Mouse (Mus musculus): ENCODE results near the gene Nectin3. TPM values are rescaled to one million over a fixed set of nuclear protein-coding genes. Genes with fewer than 3 reads are reported as not detected.

Nectin3 gene
- polyA plus RNA-seq, 1 experiment from 2014 or later, result 11.0 TPM

DNA sequence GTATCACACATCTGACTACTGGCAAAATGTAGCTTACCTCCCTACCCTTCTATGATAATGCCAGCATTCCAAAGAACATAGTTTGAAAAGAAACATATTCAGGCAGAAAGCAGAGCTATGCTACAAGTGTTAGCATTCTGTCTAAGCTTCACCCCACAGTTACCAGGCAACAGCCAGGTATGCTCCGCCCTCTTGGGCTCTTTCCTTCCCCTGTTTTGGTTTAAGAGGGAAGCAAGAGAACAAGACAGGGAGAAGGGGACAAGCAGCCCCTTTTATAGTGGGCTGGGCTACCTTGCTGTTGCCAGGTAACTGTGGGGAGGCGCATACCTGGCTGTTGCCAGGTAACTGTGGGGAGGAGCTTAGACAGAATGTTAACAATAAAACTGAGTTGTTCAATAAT, 4.0 kb upstream of the Nectin3 start:
- Histone ChIP-seq H3K9ac (ENCODE audit: low read depth, low read length) (no peak overlapping the region), H3K27me3 (replicated peaks; ENCODE audit: control insufficient read depth, insufficient read depth, low read length) (peaks cover 11% of the 10 kb centered on the region), H3K4me2 (no peak overlapping the region), H3K9me3 (ENCODE audit: control insufficient read depth, low read length) (no peaks in the 10 kb centered on the region), H3K4me3 (ENCODE audit: low read depth, low read length) (no peak overlapping the region), H3K4me1 (replicated peaks; ENCODE audit: control insufficient read depth, insufficient read depth, low read length) (no peaks in the 10 kb centered on the region), H3K27ac (ENCODE audit: low read depth, low read length) (no peak overlapping the region), H3K36me3 (ENCODE audit: control insufficient read depth, insufficient read depth, low read length) (no peaks in the 10 kb centered on the region)
- no peak for ATAC-seq (replicated peaks; ENCODE audit: low FRiP score)
- DNase-seq (ENCODE audit: low spot score), result no peak
- WGBS, result 81% methylated on average over 2 of the region's 2 CpGs

GRCm38 (mm10) chr16:46500759-46501158, 2.4 kb upstream of the Nectin3 start:
- Histone ChIP-seq H3K27me3 (replicated peaks; ENCODE audit: control insufficient read depth, insufficient read depth, low read length) (peaks cover 21% of the 10 kb centered on the region), H3K4me2 (no peak overlapping the region), H3K36me3 (ENCODE audit: control insufficient read depth, insufficient read depth, low read length) (no peaks in the 10 kb centered on the region), H3K9ac (ENCODE audit: low read depth, low read length) (no peak overlapping the region), H3K4me1 (replicated peaks; ENCODE audit: control insufficient read depth, insufficient read depth, low read length) (no peaks in the 10 kb centered on the region), H3K27ac (ENCODE audit: low read depth, low read length) (no peak overlapping the region), H3K9me3 (ENCODE audit: control insufficient read depth, low read length) (no peaks in the 10 kb centered on the region), H3K4me3 (ENCODE audit: low read depth, low read length) (no peak overlapping the region)
- ATAC-seq (replicated peaks; ENCODE audit: low FRiP score) (no peak), DNase-seq (ENCODE audit: low spot score) (no peak)
- 51% methylated on average over 3 of the region's 3 CpGs for WGBS

DNA sequence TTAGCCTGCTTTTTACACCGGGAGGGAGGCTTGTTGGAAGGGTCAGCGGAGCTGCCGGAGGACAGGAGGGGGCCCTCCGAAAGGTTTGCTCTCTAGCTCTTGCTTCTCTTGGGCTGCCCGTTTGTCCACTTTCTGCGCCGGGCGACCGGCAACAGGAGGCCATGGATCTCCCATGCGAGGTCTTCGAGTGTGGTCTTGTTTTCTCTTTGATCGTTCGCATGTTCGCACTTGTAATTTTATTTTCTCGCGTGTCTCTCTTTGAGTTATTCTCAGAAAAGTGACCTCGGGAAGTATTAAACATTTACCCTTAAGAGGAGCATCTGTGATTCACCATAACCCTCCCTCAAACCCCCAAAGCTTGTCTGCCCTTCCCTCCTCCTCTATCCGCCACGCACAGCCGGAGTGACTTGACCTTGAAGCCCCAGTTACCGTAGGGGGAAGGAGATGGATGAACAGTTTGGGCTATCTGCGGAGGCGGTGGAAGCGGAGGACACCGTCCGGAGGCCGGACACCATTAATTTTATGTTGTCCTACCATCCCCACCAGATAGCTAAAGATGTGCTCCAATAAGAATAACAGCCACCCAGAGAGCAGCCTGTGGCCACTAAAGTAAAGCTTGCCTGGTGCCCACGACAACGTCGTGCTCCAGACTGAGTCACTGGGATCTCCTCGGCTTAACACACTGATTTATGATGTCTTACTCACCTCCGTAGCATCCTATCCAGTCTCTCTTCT, 472 bp downstream of the Nectin3 start:
- peak overlapping the region; percentile 48; the same call in 1 of the 2 replicates for H3K9ac ChIP-seq (ENCODE audit: low read depth, low read length)
- no peak overlapping the region for H3K27ac ChIP-seq (ENCODE audit: low read depth, low read length)
- H3K4me3 ChIP-seq (ENCODE audit: low read depth, low read length), result peak overlapping the region; percentile 70
- peaks cover 28% of the 10 kb centered on the region for H3K27me3 ChIP-seq (replicated peaks; ENCODE audit: control insufficient read depth, insufficient read depth, low read length)
- H3K4me1 ChIP-seq (replicated peaks; ENCODE audit: control insufficient read depth, insufficient read depth, low read length), result no peaks in the 10 kb centered on the region
- H3K9me3 ChIP-seq (ENCODE audit: control insufficient read depth, low read length), result no peaks in the 10 kb centered on the region
- no peak for ATAC-seq (replicated peaks; ENCODE audit: low FRiP score)
- peak; percentile 36 for DNase-seq (ENCODE audit: low spot score)
- H3K36me3 ChIP-seq (ENCODE audit: control insufficient read depth, insufficient read depth, low read length), result no peaks in the 10 kb centered on the region
- 1% methylated on average over 29 of the region's 32 CpGs for WGBS
- H3K4me2 ChIP-seq, result peak overlapping the region; percentile 83

DNA sequence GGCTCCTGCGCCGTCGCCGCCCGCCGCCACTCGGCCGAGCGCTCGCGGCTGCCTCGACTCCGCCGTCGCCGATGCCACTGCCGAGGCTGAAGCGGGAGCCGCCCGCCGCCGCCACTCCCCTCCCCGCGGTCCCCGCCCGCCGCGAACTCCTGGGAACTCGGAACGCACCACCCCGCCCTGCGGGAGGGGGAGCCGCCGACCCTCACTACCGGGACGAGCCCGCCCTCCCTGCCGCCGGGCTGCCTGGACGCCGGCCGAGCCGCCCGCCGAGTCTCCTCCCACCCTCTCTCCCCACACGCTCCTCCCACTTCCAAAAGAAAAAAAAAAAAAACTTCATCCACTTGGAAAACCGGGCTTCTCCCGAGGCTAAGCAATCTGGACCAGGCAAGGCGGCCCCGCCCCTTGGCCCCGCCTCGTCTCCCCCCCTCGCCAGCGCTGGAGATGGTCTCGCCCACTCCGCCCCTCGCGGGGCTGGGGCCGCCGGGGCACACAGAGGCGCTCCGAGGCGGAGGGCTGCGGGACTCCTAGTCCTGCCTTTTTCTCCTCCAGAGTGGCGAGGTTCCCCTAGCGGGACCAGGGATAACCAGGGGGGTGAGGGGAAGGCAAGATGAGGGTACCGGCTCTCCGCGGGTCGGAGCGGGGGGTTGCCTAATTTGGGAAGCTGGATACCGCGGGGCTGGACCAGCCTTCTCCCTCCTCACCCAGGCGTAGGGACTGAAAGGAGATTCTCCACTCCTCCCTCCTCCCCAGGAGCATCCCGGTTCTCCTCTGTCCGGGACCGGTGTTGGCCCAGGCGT, 1.2 kb downstream of the Nectin3 start:
- H3K36me3 ChIP-seq (ENCODE audit: control insufficient read depth, insufficient read depth, low read length), result no peaks in the 10 kb centered on the region
- ATAC-seq (replicated peaks; ENCODE audit: low FRiP score) (peak; percentile 88), DNase-seq (ENCODE audit: low spot score) (peak; percentile 91)
- peak overlapping the region; percentile 75 for H3K9ac ChIP-seq (ENCODE audit: low read depth, low read length)
- peak overlapping the region; percentile 70 for H3K4me3 ChIP-seq (ENCODE audit: low read depth, low read length)
- H3K27ac ChIP-seq (ENCODE audit: low read depth, low read length), result peak overlapping the region; percentile 91
- peaks cover 28% of the 10 kb centered on the region for H3K27me3 ChIP-seq (replicated peaks; ENCODE audit: control insufficient read depth, insufficient read depth, low read length)
- no peaks in the 10 kb centered on the region for H3K4me1 ChIP-seq (replicated peaks; ENCODE audit: control insufficient read depth, insufficient read depth, low read length)
- peak overlapping the region; percentile 83 for H3K4me2 ChIP-seq
- no peaks in the 10 kb centered on the region for H3K9me3 ChIP-seq (ENCODE audit: control insufficient read depth, low read length)
- under 1% methylated on average over 52 of the region's 78 CpGs for WGBS

DNA sequence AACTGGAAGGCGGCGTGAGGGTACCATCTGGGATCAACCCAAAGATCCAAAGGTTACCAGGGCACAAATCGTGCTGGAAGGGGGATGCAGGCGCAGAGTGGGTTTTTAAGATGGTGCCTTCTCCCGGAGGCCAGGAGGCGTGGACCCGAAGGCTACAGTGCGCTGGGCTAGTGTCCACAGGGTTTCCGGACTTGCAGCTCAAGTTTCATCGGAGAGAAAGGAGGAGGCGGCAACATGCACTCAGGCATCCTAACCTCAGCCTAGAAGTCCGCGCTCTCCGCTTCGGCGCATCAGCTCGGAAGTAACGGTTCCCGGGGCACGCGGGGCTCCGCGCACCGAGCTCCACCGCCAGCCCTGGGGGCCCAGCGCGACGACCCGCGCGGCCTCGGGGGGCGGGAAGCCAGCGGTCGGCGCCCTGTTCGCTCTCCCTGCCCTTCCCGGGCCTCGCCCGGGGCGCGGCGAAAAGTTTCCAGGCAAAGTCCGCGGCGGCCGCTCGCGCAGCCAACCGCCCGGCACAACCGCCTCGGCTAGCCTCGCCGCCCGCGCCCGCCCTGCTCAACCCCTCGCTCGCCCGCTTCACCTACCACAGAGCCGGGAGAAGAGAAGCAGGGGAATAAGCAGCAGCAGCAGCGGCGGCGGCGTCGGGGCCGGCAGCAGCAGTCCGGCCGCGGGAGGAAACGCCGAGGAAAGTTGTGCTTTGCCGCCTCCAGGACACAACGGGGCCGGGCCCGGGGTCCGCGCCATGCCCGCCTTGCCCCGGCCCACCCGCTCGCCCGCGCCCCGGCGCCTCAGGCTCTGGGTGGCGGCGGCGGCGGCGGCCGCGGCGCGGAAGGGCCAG, 2.1 kb downstream of the Nectin3 start:
- H3K9me3 ChIP-seq (ENCODE audit: control insufficient read depth, low read length), result no peaks in the 10 kb centered on the region
- DNase-seq (ENCODE audit: low spot score) (peak; percentile 66), ATAC-seq (replicated peaks; ENCODE audit: low FRiP score) (peak; percentile 30)
- peak overlapping the region; percentile 70 for H3K4me3 ChIP-seq (ENCODE audit: low read depth, low read length)
- peak overlapping the region; percentile 91 for H3K27ac ChIP-seq (ENCODE audit: low read depth, low read length)
- no peaks in the 10 kb centered on the region for H3K4me1 ChIP-seq (replicated peaks; ENCODE audit: control insufficient read depth, insufficient read depth, low read length)
- peak overlapping the region; percentile 75 for H3K9ac ChIP-seq (ENCODE audit: low read depth, low read length)
- peaks cover 28% of the 10 kb centered on the region for H3K27me3 ChIP-seq (replicated peaks; ENCODE audit: control insufficient read depth, insufficient read depth, low read length)
- WGBS, result under 1% methylated on average over 77 of the region's 96 CpGs
- H3K36me3 ChIP-seq (ENCODE audit: control insufficient read depth, insufficient read depth, low read length), result no peaks in the 10 kb centered on the region
- H3K4me2 ChIP-seq, result peak overlapping the region; percentile 83

- H3K27me3 ChIP-seq (replicated peaks; ENCODE audit: control insufficient read depth, insufficient read depth, low read length), result peaks cover 28% of the 10 kb centered on the region
- no peak for DNase-seq (ENCODE audit: low spot score)
- no peaks in the 10 kb centered on the region for H3K36me3 ChIP-seq (ENCODE audit: control insufficient read depth, insufficient read depth, low read length)
- peak overlapping the region; percentile 70 for H3K4me3 ChIP-seq (ENCODE audit: low read depth, low read length)
- no peak overlapping the region for H3K9ac ChIP-seq (ENCODE audit: low read depth, low read length)
- no peak for ATAC-seq (replicated peaks; ENCODE audit: low FRiP score)
- H3K4me1 ChIP-seq (replicated peaks; ENCODE audit: control insufficient read depth, insufficient read depth, low read length), result no peaks in the 10 kb centered on the region
- no peaks in the 10 kb centered on the region for H3K9me3 ChIP-seq (ENCODE audit: control insufficient read depth, low read length)
- WGBS, result 39% methylated on average over 3 of the region's 3 CpGs
- H3K4me2 ChIP-seq, result peak overlapping the region; percentile 83
- no peak overlapping the region for H3K27ac ChIP-seq (ENCODE audit: low read depth, low read length)
Measured at GRCm38 (mm10) chr16:46495201-46495600, 3.1 kb downstream of the Nectin3 start.

DNA sequence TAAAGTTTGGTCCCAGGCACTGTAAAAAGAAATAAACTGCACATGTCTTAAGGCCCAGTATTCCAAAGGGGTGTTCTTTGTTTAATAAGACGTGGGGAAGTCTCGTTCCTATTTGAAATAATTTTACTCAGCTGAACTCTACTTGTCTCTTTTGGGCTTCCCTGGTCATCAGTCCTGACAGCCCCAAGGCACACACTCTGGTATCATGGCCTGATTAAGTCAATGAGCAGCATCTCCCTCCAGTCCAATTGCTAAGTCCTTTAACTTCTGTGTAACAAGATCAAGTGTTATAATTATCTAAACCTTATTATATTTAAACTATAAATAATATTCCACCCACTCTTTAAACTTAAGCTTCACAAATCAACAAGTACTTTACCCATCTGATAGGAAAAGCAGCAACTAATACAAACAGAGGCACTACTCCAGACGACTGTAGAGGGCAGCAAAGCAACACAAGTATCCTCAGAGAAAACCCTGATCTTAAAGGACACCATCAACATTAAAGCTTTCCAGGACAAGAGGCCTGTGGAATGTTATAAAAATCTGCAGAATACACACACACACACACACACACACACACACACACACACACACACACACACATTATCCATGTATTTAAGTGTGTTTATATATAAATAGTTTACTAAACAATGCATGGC, 10.8 kb downstream of the Nectin3 start:
- Histone ChIP-seq H3K9ac (ENCODE audit: low read depth, low read length) (no peak overlapping the region), H3K4me2 (no peak overlapping the region), H3K9me3 (ENCODE audit: control insufficient read depth, low read length) (no peaks in the 10 kb centered on the region), H3K27me3 (replicated peaks; ENCODE audit: control insufficient read depth, insufficient read depth, low read length) (no peaks in the 10 kb centered on the region), H3K4me3 (ENCODE audit: low read depth, low read length) (no peak overlapping the region), H3K4me1 (replicated peaks; ENCODE audit: control insufficient read depth, insufficient read depth, low read length) (no peaks in the 10 kb centered on the region), H3K27ac (ENCODE audit: low read depth, low read length) (no peak overlapping the region), H3K36me3 (ENCODE audit: control insufficient read depth, insufficient read depth, low read length) (no peaks in the 10 kb centered on the region)
- ATAC-seq (replicated peaks; ENCODE audit: low FRiP score) (no peak), DNase-seq (ENCODE audit: low spot score) (no peak)
- 50% methylated on average over 3 of the region's 3 CpGs for WGBS

GRCm38 (mm10) chr16:46477336-46477735, 21.0 kb downstream of the Nectin3 start:
- Histone ChIP-seq H3K4me1 (replicated peaks; ENCODE audit: control insufficient read depth, insufficient read depth, low read length) (no peaks in the 10 kb centered on the region), H3K4me3 (ENCODE audit: low read depth, low read length) (no peak overlapping the region), H3K9me3 (ENCODE audit: control insufficient read depth, low read length) (no peaks in the 10 kb centered on the region), H3K9ac (ENCODE audit: low read depth, low read length) (no peak overlapping the region), H3K36me3 (ENCODE audit: control insufficient read depth, insufficient read depth, low read length) (no peaks in the 10 kb centered on the region), H3K4me2 (no peak overlapping the region), H3K27me3 (replicated peaks; ENCODE audit: control insufficient read depth, insufficient read depth, low read length) (no peaks in the 10 kb centered on the region), H3K27ac (ENCODE audit: low read depth, low read length) (no peak overlapping the region)
- 85% methylated on average over 3 of the region's 3 CpGs for WGBS
- no peak for ATAC-seq (replicated peaks; ENCODE audit: low FRiP score)
- DNase-seq (ENCODE audit: low spot score), result no peak

All from liver, embryonic 11.5 days (tissue).